Mouse (Mus musculus) myocyte (in vitro differentiated cells): ENCODE measurements around the gene Pakap. TPM values are rescaled to one million over a fixed set of nuclear protein-coding genes. Genes with fewer than 3 reads are reported as not detected.

Source experiments
- H3K27me3 ChIP-seq: one replicate; pipeline ENCODE4 v1.6.1; 2011; ENCODE audit not compliant: control insufficient read depth, insufficient read depth, insufficient read length
- H3K36me3 ChIP-seq: one replicate; pipeline ENCODE4 v1.6.1; 2011; ENCODE audit not compliant: control insufficient read depth, insufficient read depth
- H3K4me2 ChIP-seq: one replicate; pipeline ENCODE4 v1.6.1; 2011; ENCODE audit warnings: low read depth, control low read depth
- H3K4me3 ChIP-seq: one replicate; pipeline ENCODE4 v1.5.1; 2011; ENCODE audit warnings: mild to moderate bottlenecking, control low read depth, moderate library complexity
- H3K79me2 ChIP-seq: one replicate; pipeline ENCODE4 v1.6.1; 2011; ENCODE audit not compliant: control insufficient read depth, insufficient read depth
- H3ac ChIP-seq: one replicate; pipeline ENCODE4 v1.6.1; 2011; ENCODE audit not compliant: control insufficient read depth, insufficient read length
- CEBPB ChIP-seq: IDR thresholded peaks from 2 replicates; pipeline ENCODE4 v1.6.1; 2011; ENCODE audit warnings: mild to moderate bottlenecking, moderate library complexity; ENCODE audit not compliant: poor library complexity, insufficient read depth, severe bottlenecking
- E2F4 ChIP-seq: IDR thresholded peaks from one replicate; pipeline ENCODE4 v1.6.1; 2011; ENCODE audit warnings: mild to moderate bottlenecking, control low read depth, moderate library complexity; ENCODE audit not compliant: insufficient read depth
- MAX ChIP-seq: IDR thresholded peaks from one replicate; pipeline ENCODE4 v1.6.1; 2011; ENCODE audit warnings: low read depth, mild to moderate bottlenecking, control low read depth
- MYOD1 ChIP-seq, 3 experiments: IDR thresholded peaks; one replicate each; pipeline ENCODE4 v1.6.1; 2011; ENCODE audit warnings: control low read depth in 2 of 3, low read depth in 2 of 3, mild to moderate bottlenecking in 2 of 3, moderate library complexity in 1 of 3; ENCODE audit not compliant: insufficient read length in 2 of 3, control insufficient read depth in 1 of 3
- MYOG ChIP-seq, 3 experiments: IDR thresholded peaks; one replicate each; pipeline ENCODE4 v1.6.1; 2011; ENCODE audit warnings: control low read depth in 2 of 3, low read depth in 2 of 3, mild to moderate bottlenecking in 2 of 3; ENCODE audit not compliant: insufficient read length in 2 of 3, control insufficient read depth in 1 of 3, insufficient read depth in 1 of 3
- POLR2A ChIP-seq: IDR thresholded peaks from one replicate; pipeline ENCODE4 v1.6.1; 2011; ENCODE audit warnings: low read depth, mild to moderate bottlenecking, control low read depth, moderate library complexity; ENCODE audit not compliant: insufficient read length
- POLR2AphosphoS2 ChIP-seq: IDR thresholded peaks from one replicate; pipeline ENCODE4 v1.6.1; 2011; ENCODE audit warnings: low read depth, control low read depth; ENCODE audit not compliant: insufficient read length
- REST ChIP-seq: IDR thresholded peaks from one replicate; pipeline ENCODE4 v1.6.1; 2011; ENCODE audit warnings: mild to moderate bottlenecking, control low read depth, moderate library complexity; ENCODE audit not compliant: insufficient read depth, insufficient read length
- SRF ChIP-seq: IDR thresholded peaks from one replicate; pipeline ENCODE4 v1.6.1; 2011; ENCODE audit warnings: low read depth; ENCODE audit not compliant: control insufficient read depth, insufficient read length
- TCF12 ChIP-seq: IDR thresholded peaks from one replicate; pipeline ENCODE4 v1.6.1; 2011; ENCODE audit warnings: mild to moderate bottlenecking, control low read depth; ENCODE audit not compliant: poor library complexity, insufficient read depth, severe bottlenecking
- TCF3 ChIP-seq: IDR thresholded peaks from one replicate; pipeline ENCODE4 v1.6.1; 2011; ENCODE audit warnings: low read depth, control low read depth; ENCODE audit not compliant: insufficient read length
- USF1 ChIP-seq: IDR thresholded peaks from one replicate; pipeline ENCODE4 v1.6.1; 2011; ENCODE audit warnings: low read depth, mild to moderate bottlenecking, control low read depth, moderate library complexity
- polyA plus RNA-seq: library from polyadenylated mRNA; unstranded; fragments of >200 nt; fragmentation: generic; extraction: Trizol; gene quantifications from one replicate; pipeline ENCODE4 v1.2.1, GENCODE M21; 2012; ENCODE audit warnings: missing spikeins

Gene Pakap
- polyA plus RNA-seq, 1 experiment = 6.5 TPM

GRCm38 (mm10) chr4:57688131-57688530 lies 120.2 kb downstream of the Pakap start:
- Histone ChIP-seq H3K79me2 (no peaks in the 10 kb centered on the region), H3K4me3 (no peak overlapping the region), H3ac (no peak overlapping the region), H3K36me3 (peaks cover 25% of the 10 kb centered on the region), H3K4me2 (no peak overlapping the region), H3K27me3 (no peaks in the 10 kb centered on the region)
- no peak for TF ChIP-seq TCF12
- TF ChIP-seq POLR2AphosphoS2 = no peak
- TF ChIP-seq E2F4 = no peak
- TF ChIP-seq MAX = no peak
- TF ChIP-seq TCF3 = no peak

DNA sequence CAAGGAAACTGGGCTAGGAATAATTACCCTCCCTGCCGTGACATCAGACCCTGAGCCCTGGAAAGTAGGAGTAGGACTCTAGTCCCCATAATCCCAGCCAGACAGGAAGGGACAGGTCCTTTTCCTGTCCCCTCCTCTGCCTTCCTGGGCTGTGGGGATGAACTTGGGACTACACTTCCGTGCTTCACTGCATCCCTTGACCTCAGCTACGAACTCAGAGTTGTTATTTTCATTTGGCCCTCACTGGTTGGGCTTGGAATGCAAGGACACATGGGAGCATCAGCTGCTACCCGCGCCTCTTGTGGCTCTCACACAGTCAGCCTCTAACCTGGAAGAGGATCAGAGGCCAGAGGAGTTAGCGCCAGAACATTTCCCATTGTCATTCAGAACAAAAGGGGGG lies 122.0 kb downstream of the Pakap start:
- H3K36me3 ChIP-seq = peaks cover 25% of the 10 kb centered on the region

DNA sequence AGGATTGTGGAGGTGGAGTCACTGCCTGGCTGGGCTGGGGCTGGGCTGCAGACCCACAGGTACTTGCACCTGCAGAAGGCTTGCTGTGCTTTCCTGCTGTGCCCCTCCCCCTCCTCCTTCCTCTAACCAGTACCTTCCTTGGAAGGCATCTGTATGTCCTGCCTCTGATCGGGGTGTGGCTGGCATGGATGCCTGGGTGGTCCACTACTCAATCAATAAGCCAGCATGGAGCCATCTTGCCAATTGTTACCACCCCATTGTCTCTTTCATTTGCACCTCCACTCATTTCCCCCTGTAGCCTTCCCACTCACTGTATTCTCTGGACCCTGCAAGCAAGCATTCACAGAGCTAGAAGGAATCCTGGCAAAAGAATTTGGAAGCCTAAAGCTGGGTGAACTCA lies 122.8 kb downstream of the Pakap start:
- no peak for TF ChIP-seq SRF
- no peak for TF ChIP-seq POLR2A
- no peak for TF ChIP-seq TCF12
- TF ChIP-seq CEBPB = no peak
- TF ChIP-seq TCF3 = no peak
- TF ChIP-seq MYOG (IDR thresholded peaks at IDR 0.05; ENCODE audit: control insufficient read depth in 1 of 3, insufficient read depth in 1 of 3, insufficient read length in 2 of 3, low read depth in 2 of 3) = no peak
- no peak for TF ChIP-seq USF1
- no peak for TF ChIP-seq POLR2AphosphoS2
- TF ChIP-seq E2F4 = no peak
- no peak for TF ChIP-seq MAX
- H3ac ChIP-seq = no peak overlapping the region
- no peaks in the 10 kb centered on the region for H3K27me3 ChIP-seq
- peaks cover 25% of the 10 kb centered on the region for H3K36me3 ChIP-seq
- no peaks in the 10 kb centered on the region for H3K79me2 ChIP-seq
- no peak overlapping the region for H3K4me2 ChIP-seq
- H3K4me3 ChIP-seq = no peak overlapping the region

More for the DNA sequence above, 122.0 kb downstream of the Pakap start:
- H3K27me3 ChIP-seq = no peaks in the 10 kb centered on the region
- H3K4me3 ChIP-seq = no peak overlapping the region
- TF ChIP-seq MYOD1 (IDR thresholded peaks at IDR 0.05; ENCODE audit: control insufficient read depth in 1 of 3, insufficient read length in 2 of 3, low read depth in 2 of 3) (no peak), E2F4 (no peak)
- no peaks in the 10 kb centered on the region for H3K79me2 ChIP-seq
- H3K4me2 ChIP-seq = no peak overlapping the region
- no peak overlapping the region for H3ac ChIP-seq

GRCm38 (mm10) chr4:57694356-57695136 lies 126.6 kb downstream of the Pakap start:
- H3ac ChIP-seq = no peak overlapping the region
- H3K79me2 ChIP-seq = no peaks in the 10 kb centered on the region
- H3K4me2 ChIP-seq = no peak overlapping the region
- H3K4me3 ChIP-seq = no peak overlapping the region
- no peaks in the 10 kb centered on the region for H3K27me3 ChIP-seq
- TF ChIP-seq CEBPB = no peak
- no peak for TF ChIP-seq POLR2AphosphoS2
- no peak for TF ChIP-seq POLR2A
- TF ChIP-seq MAX = no peak
- TF ChIP-seq USF1 = no peak
- no peak for TF ChIP-seq TCF3
- no peak for TF ChIP-seq REST
- TF ChIP-seq TCF12 = no peak
- H3K36me3 ChIP-seq = peaks cover 25% of the 10 kb centered on the region

- no peak overlapping the region for H3ac ChIP-seq
- TF ChIP-seq POLR2AphosphoS2 = peak; percentile 61
- TF ChIP-seq USF1 = no peak
- H3K4me3 ChIP-seq = no peak overlapping the region
- no peaks in the 10 kb centered on the region for H3K79me2 ChIP-seq
- no peaks in the 10 kb centered on the region for H3K27me3 ChIP-seq
- peaks cover 22% of the 10 kb centered on the region for H3K36me3 ChIP-seq
- no peak overlapping the region for H3K4me2 ChIP-seq
Measured at GRCm38 (mm10) chr4:57696955-57697354, 129.0 kb downstream of the Pakap start.
